Mouse (Mus musculus): Measurements from ENCODE around the gene Unc13d.
"Not testable (repeated sequence)": the region's sequence is repeated elsewhere in the genome, so short reads cannot be mapped to it uniquely, and the experiment has no call there.

Gene Unc13d

GRCm38 (mm10) chr11:116019976-116020411 lies 57.8 kb downstream of the Unc13d start:
- DNase-seq, result peak; percentile 38 to 62

DNA sequence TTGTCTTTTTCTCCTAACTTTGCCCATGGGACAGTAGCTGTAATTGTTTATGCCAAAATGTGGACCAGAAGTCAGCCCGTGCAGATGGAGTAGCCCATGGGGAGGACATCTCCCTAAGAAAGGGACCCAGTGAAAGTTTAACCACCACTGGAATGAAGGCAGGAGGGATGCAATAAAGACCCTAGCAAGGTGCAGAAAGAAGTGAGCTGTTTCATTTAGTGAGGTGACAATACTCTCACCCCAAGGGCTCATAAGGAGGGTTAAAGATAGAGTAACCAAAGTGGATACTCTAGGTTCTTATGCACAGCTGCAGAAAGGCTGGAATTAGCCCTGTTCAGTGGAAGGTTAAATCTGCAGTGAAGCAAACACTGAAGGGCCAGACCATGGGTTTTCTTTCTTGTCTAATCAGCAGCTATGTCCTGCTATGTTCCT lies 58.4 kb downstream of the Unc13d start:
- no peak for DNase-seq

DNA sequence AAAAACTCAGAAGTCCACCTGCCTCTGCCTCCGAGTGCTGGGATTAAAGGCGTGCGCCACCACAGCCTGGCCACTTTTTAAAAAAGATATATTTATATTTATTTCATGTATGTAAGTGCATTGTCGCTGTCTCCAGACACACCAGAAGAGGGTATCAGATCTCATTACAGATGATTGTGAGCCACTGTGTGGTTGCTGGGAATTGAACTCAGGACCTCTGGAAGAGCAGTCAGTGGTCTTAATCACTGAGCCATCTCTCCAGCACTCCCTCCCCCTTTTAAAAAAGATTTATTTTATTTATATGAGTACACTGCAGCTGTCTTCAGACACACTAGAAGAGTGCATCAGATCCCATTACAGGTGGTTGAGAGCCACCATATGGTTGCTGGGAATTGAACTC lies 58.9 kb downstream of the Unc13d start:
- DNase-seq, result not testable (repeated sequence)

- peak; percentile 57 to 74 for DNase-seq
These were observed 59.7 kb downstream of the Unc13d start for GRCm38 (mm10) chr11:116018106-116018505.

DNA sequence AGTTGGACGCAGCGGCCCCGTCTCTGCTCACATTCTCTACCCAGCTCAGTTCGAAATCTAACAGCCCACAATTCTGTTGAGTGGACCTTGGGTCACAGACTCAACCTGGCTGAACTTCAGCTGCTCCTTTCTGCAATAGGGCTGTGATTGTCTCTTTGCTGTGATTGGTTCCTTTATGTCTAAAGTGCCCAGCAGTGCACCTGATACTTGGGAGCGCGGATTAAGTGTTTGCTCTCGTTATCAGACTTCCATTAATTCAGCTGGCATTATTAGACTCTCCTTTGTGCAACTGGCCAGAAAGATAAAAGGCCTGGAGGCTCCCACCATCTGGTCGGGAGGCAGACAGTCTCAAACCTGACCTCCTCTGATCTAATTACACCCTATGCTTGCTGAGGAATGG lies 62.9 kb downstream of the Unc13d start:
- DNase-seq, result no peak

- DNase-seq, result peak; percentile 95 to 98
These were observed 65.4 kb downstream of the Unc13d start, which contains the start of gene Galk1 for GRCm38 (mm10) chr11:116012262-116012947. Galk1 (minus strand) TSS chr11:116012719.

All from kidney, postnatal 4 days (tissue).